Mouse (Mus musculus) embryonic facial prominence, embryonic 13.5 days (tissue): ENCODE measurements around the gene Polg2. TPM values are rescaled to one million over a fixed set of nuclear protein-coding genes. Genes with fewer than 3 reads are reported as not detected.
"Not testable (repeated sequence)": the region's sequence is repeated elsewhere in the genome, so short reads cannot be mapped to it uniquely, and the experiment has no call there.

Experiments
- ATAC-seq: fragments of 200-750 bp; cut with Nextera tagmentation; 2 replicates; pipeline ENCODE4 v1.8.0; 2017; ENCODE audit warnings: low read depth; ENCODE audit not compliant: insufficient number of reproducible peaks, insufficient read depth, low FRiP score, low TSS enrichment
- H3K27ac ChIP-seq: fragments of 300-500 bp; sonication (generic); 2 replicates; pipeline ENCODE4 v1.5.1; 2015; ENCODE audit warnings: moderate library complexity, mild to moderate bottlenecking, inconsistent platforms
- H3K27me3 ChIP-seq: fragments of 300-500 bp; sonication (generic); 2 replicates; pipeline ENCODE4 v1.6.1; 2015; ENCODE audit warnings: mild to moderate bottlenecking, inconsistent platforms
- H3K36me3 ChIP-seq: fragments of 300-500 bp; sonication (generic); 2 replicates; pipeline ENCODE4 v1.6.1; 2015; ENCODE audit warnings: mild to moderate bottlenecking, inconsistent platforms
- H3K4me1 ChIP-seq: fragments of 300-500 bp; sonication (generic); 2 replicates; pipeline ENCODE4 v1.6.1; 2015; ENCODE audit warnings: inconsistent platforms
- H3K4me2 ChIP-seq: fragments of 300-500 bp; sonication (generic); 2 replicates; pipeline ENCODE4 v1.6.1; 2015; ENCODE audit warnings: moderate library complexity, mild to moderate bottlenecking, inconsistent platforms
- H3K4me3 ChIP-seq: fragments of 300-500 bp; sonication (generic); 2 replicates; pipeline ENCODE4 v1.5.1; 2015; ENCODE audit warnings: mild to moderate bottlenecking, inconsistent platforms
- H3K9ac ChIP-seq: fragments of 300-500 bp; sonication (generic); 2 replicates; pipeline ENCODE4 v1.6.1; 2015; ENCODE audit warnings: mild to moderate bottlenecking, inconsistent platforms
- H3K9me3 ChIP-seq: fragments of 300-500 bp; sonication (generic); 2 replicates; pipeline ENCODE4 v1.6.1; 2016; ENCODE audit warnings: inconsistent platforms
- WGBS: fragments of 180-500 bp; shearing (Covaris S2); methylation state at CpG from one replicate; pipeline ENCODE4 v1.1.7; 2015; ENCODE audit warnings: mixed read lengths; 5-methylcytosine and 5-hydroxymethylcytosine counted together
- polyA plus RNA-seq: library from polyadenylated mRNA; unstranded; fragments of >200 nt; fragmentation: Nextera tagmentation; extraction: Ambion mirVana; gene quantifications from 2 replicates; pipeline ENCODE4 v1.2.1, GENCODE M21; 2015

Polg2 gene
- polyA plus RNA-seq, 1 experiment from 2014 or later, result 14.1 TPM

GRCm38 (mm10) chr11:106817156-106817555, 37.8 kb upstream of the Polg2 start:
- ATAC-seq, result no peak
- H3K4me2 ChIP-seq, result no peak overlapping the region
- H3K27ac ChIP-seq, result no peak overlapping the region
- peaks cover 24% of the 10 kb centered on the region for H3K4me1 ChIP-seq
- peaks cover 87% of the 10 kb centered on the region for H3K36me3 ChIP-seq
- H3K9ac ChIP-seq, result no peak overlapping the region
- no peaks in the 10 kb centered on the region for H3K27me3 ChIP-seq
- no peaks in the 10 kb centered on the region for H3K9me3 ChIP-seq
- no peak overlapping the region for H3K4me3 ChIP-seq
- 71% methylated on average over 3 of the region's 3 CpGs for WGBS

GRCm38 (mm10) chr11:106816316-106816715, 37.0 kb upstream of the Polg2 start:
- Histone ChIP-seq H3K4me1 (peaks cover 22% of the 10 kb centered on the region), H3K27me3 (no peaks in the 10 kb centered on the region), H3K4me3 (no peak overlapping the region), H3K4me2 (no peak overlapping the region), H3K9me3 (no peaks in the 10 kb centered on the region), H3K36me3 (peaks cover 92% of the 10 kb centered on the region), H3K27ac (no peak overlapping the region; the same call in 1 of the 2 replicates), H3K9ac (no peak overlapping the region)
- no peak for ATAC-seq
- whole genome bisulfite sequencing, result 64% methylated on average over 7 of the region's 7 CpGs

- Histone ChIP-seq H3K4me2 (no peak overlapping the region), H3K36me3 (peaks cover 93% of the 10 kb centered on the region), H3K27ac (no peak overlapping the region), H3K27me3 (no peaks in the 10 kb centered on the region), H3K9ac (no peak overlapping the region), H3K4me1 (peaks cover 17% of the 10 kb centered on the region), H3K9me3 (no peaks in the 10 kb centered on the region), H3K4me3 (no peak overlapping the region)
- WGBS, result 50% methylated on average over 2 of the region's 2 CpGs
- ATAC-seq, result no peak
Measured at GRCm38 (mm10) chr11:106815761-106816160, 36.4 kb upstream of the Polg2 start.

GRCm38 (mm10) chr11:106815331-106815730, 36.0 kb upstream of the Polg2 start:
- Histone ChIP-seq H3K4me3 (no peak overlapping the region), H3K27me3 (no peaks in the 10 kb centered on the region), H3K9me3 (no peaks in the 10 kb centered on the region), H3K4me2 (no peak overlapping the region), H3K9ac (no peak overlapping the region), H3K36me3 (peaks cover 93% of the 10 kb centered on the region), H3K27ac (peak overlapping the region; percentile 48; the same call in 1 of the 2 replicates), H3K4me1 (peaks cover 15% of the 10 kb centered on the region)
- no peak for ATAC-seq
- WGBS, result 90% methylated on average over 2 of the region's 2 CpGs

- 47% methylated on average over 14 of the region's 14 CpGs for WGBS
- no peaks in the 10 kb centered on the region for H3K9me3 ChIP-seq
- no peak overlapping the region for H3K9ac ChIP-seq
- H3K36me3 ChIP-seq, result peaks cover 96% of the 10 kb centered on the region
- H3K4me1 ChIP-seq, result peaks cover 13% of the 10 kb centered on the region
- no peak overlapping the region for H3K4me3 ChIP-seq
- no peaks in the 10 kb centered on the region for H3K27me3 ChIP-seq
- no peak for ATAC-seq
- peak overlapping the region; percentile 48; the same call in 1 of the 2 replicates for H3K27ac ChIP-seq
- H3K4me2 ChIP-seq, result no peak overlapping the region
Measured at GRCm38 (mm10) chr11:106814601-106815320, 35.4 kb upstream of the Polg2 start.

GRCm38 (mm10) chr11:106812410-106813136, 33.2 kb upstream of the Polg2 start:
- peaks cover 90% of the 10 kb centered on the region for H3K36me3 ChIP-seq
- WGBS, result 87% methylated on average over 7 of the region's 7 CpGs
- H3K4me1 ChIP-seq, result peaks cover 7% of the 10 kb centered on the region; the same call in 1 of the 2 replicates
- no peak overlapping the region for H3K4me3 ChIP-seq
- H3K27me3 ChIP-seq, result no peaks in the 10 kb centered on the region
- H3K4me2 ChIP-seq, result no peak overlapping the region
- no peak for ATAC-seq
- H3K9ac ChIP-seq, result no peak overlapping the region
- H3K27ac ChIP-seq, result no peak overlapping the region
- H3K9me3 ChIP-seq, result no peaks in the 10 kb centered on the region

- H3K4me1 ChIP-seq, H3K27ac ChIP-seq, H3K27me3 ChIP-seq, ATAC-seq, H3K9ac ChIP-seq, H3K9me3 ChIP-seq, H3K4me3 ChIP-seq, H3K4me2 ChIP-seq: not testable (repeated sequence)
- peaks cover 72% of the 10 kb centered on the region for H3K36me3 ChIP-seq
- WGBS, result 79% methylated on average over 1 of the region's 1 CpGs
Measured at GRCm38 (mm10) chr11:106807442-106807841, 28.1 kb upstream of the Polg2 start.

- WGBS, result 91% methylated on average over 10 of the region's 10 CpGs
- H3K4me3 ChIP-seq, result no peak overlapping the region
- no peak overlapping the region for H3K9ac ChIP-seq
- no peaks in the 10 kb centered on the region for H3K9me3 ChIP-seq
- peaks cover 80% of the 10 kb centered on the region for H3K36me3 ChIP-seq
- H3K27ac ChIP-seq, result no peak overlapping the region
- no peaks in the 10 kb centered on the region for H3K4me1 ChIP-seq
- H3K4me2 ChIP-seq, result no peak overlapping the region
- no peak for ATAC-seq
- H3K27me3 ChIP-seq, result no peaks in the 10 kb centered on the region
Measured at GRCm38 (mm10) chr11:106802069-106802627, 22.8 kb upstream of the Polg2 start.

GRCm38 (mm10) chr11:106795679-106796078, 16.3 kb upstream of the Polg2 start:
- H3K27me3 ChIP-seq, result no peaks in the 10 kb centered on the region
- 23% methylated on average over 9 of the region's 9 CpGs for WGBS
- no peak overlapping the region for H3K9ac ChIP-seq
- peaks cover 65% of the 10 kb centered on the region for H3K36me3 ChIP-seq
- peaks cover 22% of the 10 kb centered on the region for H3K4me1 ChIP-seq
- H3K4me3 ChIP-seq, result no peak overlapping the region
- peak overlapping the region; percentile 64 for H3K27ac ChIP-seq
- H3K9me3 ChIP-seq, result no peaks in the 10 kb centered on the region
- ATAC-seq, result no peak
- H3K4me2 ChIP-seq, result peak overlapping the region; percentile 14; the same call in 1 of the 2 replicates

- Histone ChIP-seq H3K4me2 (no peak overlapping the region), H3K9ac (no peak overlapping the region), H3K4me3 (no peak overlapping the region), H3K27ac (no peak overlapping the region), H3K36me3 (peaks cover 47% of the 10 kb centered on the region), H3K4me1 (peaks cover 24% of the 10 kb centered on the region), H3K27me3 (no peaks in the 10 kb centered on the region), H3K9me3 (no peaks in the 10 kb centered on the region)
- 78% methylated on average over 4 of the region's 4 CpGs for WGBS
- ATAC-seq, result no peak
Measured at GRCm38 (mm10) chr11:106793846-106794245, 14.5 kb upstream of the Polg2 start.

GRCm38 (mm10) chr11:106789649-106790048, 10.3 kb upstream of the Polg2 start:
- Histone ChIP-seq H3K4me1 (peaks cover 23% of the 10 kb centered on the region), H3K9ac (peak overlapping the region; percentile 99), H3K27ac (peak overlapping the region; percentile 99), H3K9me3 (no peaks in the 10 kb centered on the region), H3K4me3 (peak overlapping the region; percentile 87), H3K4me2 (peak overlapping the region; percentile 79), H3K27me3 (no peaks in the 10 kb centered on the region), H3K36me3 (peaks cover 42% of the 10 kb centered on the region)
- ATAC-seq, result no peak; the same call in 1 of the 2 replicates
- WGBS, result under 1% methylated on average over 6 of the region's 6 CpGs
